Mouse (Mus musculus) liver, embryonic 14.5 days (tissue): ENCODE results near the gene Chst15.

Source experiments
- CTCF ChIP-seq: IDR thresholded peaks from 2 replicates; pipeline ENCODE4 v1.5.1; 2016; ENCODE audit warnings: antibody characterized with exemption, low read depth, control low read depth
- EP300 ChIP-seq: IDR thresholded peaks from 2 replicates; pipeline ENCODE4 v1.6.1; 2016; ENCODE audit warnings: antibody characterized with exemption, low read depth

- TF ChIP-seq CTCF: no peak
- TF ChIP-seq EP300: no peak
Measured at GRCm38 (mm10) chr7:132304424-132305085, 12.5 kb downstream of the Chst15 start.
